Mouse (Mus musculus) limb, embryonic 11.5 days (tissue): ENCODE results near the gene Bdh1. TPM values are rescaled to one million over a fixed set of nuclear protein-coding genes. Genes with fewer than 3 reads are reported as not detected.
"Not testable (repeated sequence)": the region's sequence is repeated elsewhere in the genome, so short reads cannot be mapped to it uniquely, and the experiment has no call there.

Experiments used
- ATAC-seq: fragments of 200-750 bp; cut with Nextera tagmentation; 2 replicates; pipeline ENCODE4 v1.8.0; 2017; ENCODE audit warnings: low read depth; ENCODE audit not compliant: insufficient number of reproducible peaks, low FRiP score, low TSS enrichment
- DNase-seq: peaks from one replicate; pipeline ENCODE4 v3.0.0-alpha.2; 2015; ENCODE audit warnings: low spot score
- H3K27ac ChIP-seq: fragments of 300-500 bp; sonication (generic); replicated peaks from 2 replicates; pipeline ENCODE4 v1.5.1; 2014; ENCODE audit warnings: low read depth, mild to moderate bottlenecking, low read length
- H3K27me3 ChIP-seq: fragments of 300-500 bp; sonication (generic); 2 replicates; pipeline ENCODE4 v1.6.1; 2014; ENCODE audit warnings: mild to moderate bottlenecking, low read length, mixed read lengths; ENCODE audit not compliant: control insufficient read depth, insufficient read depth
- H3K36me3 ChIP-seq: fragments of 300-500 bp; sonication (generic); 2 replicates; pipeline ENCODE4 v1.6.1; 2014; ENCODE audit warnings: mild to moderate bottlenecking, low read length, moderate library complexity, mixed read lengths; ENCODE audit not compliant: control insufficient read depth, insufficient read depth
- H3K4me1 ChIP-seq: fragments of 300-500 bp; sonication (generic); 2 replicates; pipeline ENCODE4 v1.6.1; 2014; ENCODE audit warnings: low read length, mixed read lengths; ENCODE audit not compliant: control insufficient read depth, insufficient read depth
- H3K4me2 ChIP-seq: fragments of 300-500 bp; sonication (generic); 2 replicates; pipeline ENCODE4 v1.6.1; 2014; ENCODE audit warnings: low read depth, mild to moderate bottlenecking, moderate library complexity; ENCODE audit not compliant: severe bottlenecking
- H3K4me3 ChIP-seq: fragments of 300-500 bp; sonication (generic); 2 replicates; pipeline ENCODE4 v1.5.1; 2014; ENCODE audit warnings: low read depth, low read length
- H3K9ac ChIP-seq: fragments of 300-500 bp; sonication (generic); 2 replicates; pipeline ENCODE4 v1.6.1; 2014; ENCODE audit warnings: mild to moderate bottlenecking, low read length
- H3K9me3 ChIP-seq: fragments of 300-500 bp; sonication (generic); 2 replicates; pipeline ENCODE4 v1.6.1; 2016; ENCODE audit warnings: low read length; ENCODE audit not compliant: control insufficient read depth
- WGBS: fragments of 180-500 bp; shearing (Covaris S2); extraction: QIAGEN DNeasy Blood & Tissue Kit; methylation state at CpG from one replicate; pipeline ENCODE4 v1.1.7; 2014; 5-methylcytosine and 5-hydroxymethylcytosine counted together
- polyA plus RNA-seq: library from polyadenylated mRNA; unstranded; fragments of >200 nt; fragmentation: Nextera tagmentation; extraction: Ambion mirVana; gene quantifications from 2 replicates; pipeline ENCODE4 v1.2.1, GENCODE M21; 2014

Bdh1 gene
- polyA plus RNA-seq, 1 experiment from 2014 or later = 14.9 TPM

DNA sequence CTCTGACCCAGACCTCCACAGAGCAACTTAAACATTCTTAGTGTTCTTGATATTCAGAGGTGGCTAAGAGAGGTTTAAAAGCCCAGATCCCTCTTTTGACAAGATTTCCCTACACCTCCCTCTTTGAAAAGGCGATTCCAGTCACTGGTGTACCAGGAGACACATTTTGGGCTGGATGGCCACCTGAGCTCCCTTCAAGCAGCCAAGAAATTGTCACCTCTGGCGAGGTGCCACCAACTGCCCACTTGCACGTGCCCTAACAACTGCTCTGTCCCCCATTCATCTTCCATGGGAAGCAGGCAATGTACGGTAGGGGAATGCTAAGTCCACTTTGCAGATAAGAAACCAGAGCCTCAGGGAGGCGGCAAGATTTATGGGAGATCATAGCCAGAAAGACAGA lies 39.0 kb downstream of the Bdh1 start:
- H3K9ac ChIP-seq = no peak overlapping the region

DNA sequence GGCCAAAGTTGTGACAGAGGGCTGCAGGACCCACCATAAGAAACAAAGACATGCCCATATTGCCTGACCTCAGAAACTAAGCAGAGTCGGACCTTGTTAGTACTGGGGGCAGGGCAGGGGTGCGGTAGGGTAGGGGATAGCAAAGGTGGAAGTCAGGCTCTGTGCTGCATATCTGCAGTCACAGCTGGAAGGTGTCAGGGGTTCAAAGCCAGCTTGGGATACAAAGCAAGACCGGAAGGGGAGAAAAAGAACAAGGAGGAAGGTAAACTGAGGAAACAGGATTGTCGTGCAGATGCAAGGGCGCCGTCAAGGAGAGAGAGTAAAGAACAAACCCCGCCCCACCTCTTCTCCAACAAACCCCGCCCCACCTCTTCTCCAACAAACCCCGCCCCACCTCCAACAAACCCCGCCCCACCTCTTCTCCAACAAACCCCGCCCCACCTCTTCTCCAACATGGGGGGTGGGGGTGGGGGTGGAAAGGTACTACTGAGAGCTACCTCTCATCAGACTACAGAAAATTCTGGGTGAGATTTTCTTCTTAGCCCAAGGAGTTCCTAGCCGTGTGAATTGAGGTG lies 40.1 kb downstream of the Bdh1 start:
- Histone ChIP-seq H3K27ac (no peak overlapping the region), H3K9me3 (no peaks in the 10 kb centered on the region), H3K36me3 (no peaks in the 10 kb centered on the region), H3K27me3 (no peaks in the 10 kb centered on the region), H3K9ac (no peak overlapping the region), H3K4me3 (no peak overlapping the region), H3K4me2 (no peak overlapping the region), H3K4me1 (peaks cover 12% of the 10 kb centered on the region)
- DNase-seq (no peak), ATAC-seq (no peak)
- WGBS = 20% methylated on average over 12 of the region's 12 CpGs

More for the DNA sequence above, 39.0 kb downstream of the Bdh1 start:
- ATAC-seq (no peak), DNase-seq (no peak)
- H3K4me1 ChIP-seq = peaks cover 12% of the 10 kb centered on the region
- H3K4me2 ChIP-seq = no peak overlapping the region
- no peaks in the 10 kb centered on the region for H3K27me3 ChIP-seq
- no peak overlapping the region for H3K4me3 ChIP-seq
- no peak overlapping the region for H3K27ac ChIP-seq
- 56% methylated on average over 5 of the region's 5 CpGs for WGBS
- H3K36me3 ChIP-seq = no peaks in the 10 kb centered on the region
- H3K9me3 ChIP-seq = no peaks in the 10 kb centered on the region

DNA sequence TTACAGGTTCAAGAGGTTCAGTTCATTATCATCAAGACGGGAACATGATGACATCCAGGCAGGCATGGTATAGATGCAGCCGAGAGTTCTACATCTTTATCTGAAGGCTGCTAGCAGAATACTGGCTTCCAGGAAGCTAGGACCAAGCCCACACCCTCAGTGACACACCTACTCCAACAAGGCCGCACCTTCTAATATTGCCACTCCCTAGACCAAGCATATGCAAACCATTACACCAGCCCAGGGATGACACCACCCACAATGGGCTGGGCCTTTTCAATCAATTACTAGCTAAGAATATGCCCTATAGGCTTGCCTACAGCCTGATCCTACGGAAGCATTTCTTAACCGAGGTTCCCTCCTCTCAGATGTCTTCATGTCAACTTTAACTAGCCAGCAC lies 42.9 kb downstream of the Bdh1 start:
- H3K36me3 ChIP-seq = no peaks in the 10 kb centered on the region
- no peaks in the 10 kb centered on the region; the same call in 1 of the 2 replicates for H3K4me1 ChIP-seq
- DNase-seq (no peak), ATAC-seq (no peak)
- H3K27me3 ChIP-seq = no peaks in the 10 kb centered on the region
- 87% methylated on average over 5 of the region's 5 CpGs for WGBS
- H3K4me2 ChIP-seq = no peak overlapping the region
- H3K9me3 ChIP-seq = no peaks in the 10 kb centered on the region
- no peak overlapping the region for H3K27ac ChIP-seq
- no peak overlapping the region for H3K9ac ChIP-seq
- H3K4me3 ChIP-seq = no peak overlapping the region

DNA sequence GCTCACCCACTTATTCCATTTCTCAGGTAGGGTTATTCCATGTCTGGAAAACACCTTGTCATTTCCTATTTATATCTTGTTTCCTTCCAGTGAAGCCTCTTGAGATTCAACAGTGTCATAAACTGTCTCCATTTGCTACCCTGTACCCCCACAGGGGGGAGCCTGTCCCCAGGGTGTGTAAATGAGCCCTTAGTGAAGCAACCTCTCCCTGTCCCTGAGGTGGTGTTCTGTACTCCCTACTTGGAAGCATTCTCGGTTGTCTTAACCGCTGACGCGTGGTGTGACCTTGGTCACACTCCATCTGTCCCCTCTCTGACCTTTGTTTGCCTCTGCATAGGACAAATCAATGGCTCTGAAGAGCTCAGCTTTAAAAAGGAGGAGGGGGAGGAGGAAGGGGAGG lies 43.5 kb downstream of the Bdh1 start:
- no peak overlapping the region for H3K4me2 ChIP-seq
- 59% methylated on average over 4 of the region's 4 CpGs for WGBS
- H3K27ac ChIP-seq = no peak overlapping the region
- H3K9ac ChIP-seq = no peak overlapping the region
- H3K36me3 ChIP-seq = no peaks in the 10 kb centered on the region
- H3K4me3 ChIP-seq = no peak overlapping the region
- DNase-seq (no peak), ATAC-seq (no peak)
- no peaks in the 10 kb centered on the region for H3K4me1 ChIP-seq
- no peaks in the 10 kb centered on the region for H3K27me3 ChIP-seq
- H3K9me3 ChIP-seq = no peaks in the 10 kb centered on the region

DNA sequence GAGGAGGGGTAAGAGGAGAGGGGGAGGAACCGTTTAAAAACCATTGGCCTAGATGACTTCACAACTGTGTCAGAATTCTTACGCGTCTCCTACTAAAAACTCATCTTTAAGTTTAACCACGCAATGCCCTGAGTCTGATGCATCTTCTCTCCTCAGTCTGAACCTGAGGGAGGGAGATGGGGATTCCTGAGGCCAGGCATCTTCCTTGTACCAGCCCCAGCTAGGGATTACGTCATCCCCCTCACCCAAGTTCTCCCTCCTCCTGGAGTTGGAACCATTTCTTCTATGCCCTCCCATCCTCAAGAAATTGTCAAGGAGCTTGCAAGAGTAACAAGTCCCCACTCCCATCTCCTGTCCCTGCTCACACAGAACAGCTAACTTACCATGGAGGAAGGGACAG lies 44.0 kb downstream of the Bdh1 start:
- Histone ChIP-seq H3K27me3 (no peaks in the 10 kb centered on the region), H3K4me2 (no peak overlapping the region), H3K27ac (no peak overlapping the region), H3K9me3 (no peaks in the 10 kb centered on the region), H3K4me3 (no peak overlapping the region), H3K4me1 (no peaks in the 10 kb centered on the region), H3K9ac (no peak overlapping the region), H3K36me3 (no peaks in the 10 kb centered on the region)
- ATAC-seq (no peak), DNase-seq (no peak)
- WGBS = 87% methylated on average over 5 of the region's 5 CpGs

DNA sequence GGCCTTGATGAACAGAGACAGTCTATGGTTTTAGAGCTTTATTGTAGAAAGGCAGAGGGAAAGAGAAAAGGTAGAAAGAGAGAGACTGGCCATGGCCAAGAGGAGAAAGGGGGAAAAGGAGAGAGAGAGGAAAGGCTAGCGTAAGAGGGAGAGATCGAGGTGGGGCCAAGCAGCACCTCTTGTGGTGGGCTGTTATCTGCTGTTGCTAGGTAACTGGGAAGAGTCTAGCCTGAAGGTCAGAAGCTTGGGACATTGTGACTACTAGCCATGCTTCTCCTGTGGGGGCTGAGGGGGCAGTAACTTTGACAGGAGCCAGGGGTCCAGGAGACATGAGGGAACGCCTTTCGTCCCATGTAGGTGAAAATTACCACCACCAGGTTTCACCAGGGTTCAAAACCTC lies 48.7 kb downstream of the Bdh1 start:
- H3K36me3 ChIP-seq, H3K27ac ChIP-seq, H3K4me1 ChIP-seq, DNase-seq, H3K9ac ChIP-seq, ATAC-seq, H3K27me3 ChIP-seq, H3K4me3 ChIP-seq, H3K9me3 ChIP-seq, H3K4me2 ChIP-seq: not testable (repeated sequence)
- WGBS = 91% methylated on average over 4 of the region's 4 CpGs

DNA sequence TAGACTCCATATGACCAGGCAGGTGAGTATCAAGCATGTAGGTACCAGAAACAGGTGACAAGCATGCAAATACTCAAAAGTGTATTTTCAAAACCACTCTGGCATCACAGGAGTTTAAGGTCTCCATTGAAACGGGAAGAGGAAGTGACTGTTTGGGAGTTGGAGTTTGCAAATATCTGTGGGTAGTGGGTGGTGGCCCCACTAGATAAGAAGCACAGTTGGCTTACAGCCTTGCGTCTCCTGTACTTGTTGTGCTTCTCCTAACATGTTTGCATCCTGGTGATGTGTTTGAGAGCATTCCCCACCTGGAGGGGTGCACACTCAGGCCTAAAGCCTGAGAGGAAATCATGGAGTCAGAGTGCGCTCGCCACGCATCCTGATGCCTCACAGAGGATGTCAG lies 49.9 kb downstream of the Bdh1 start:
- no peak overlapping the region for H3K27ac ChIP-seq
- H3K4me1 ChIP-seq = peaks cover 4% of the 10 kb centered on the region; the same call in 1 of the 2 replicates
- no peak for ATAC-seq
- H3K9me3 ChIP-seq = no peaks in the 10 kb centered on the region
- 87% methylated on average over 5 of the region's 5 CpGs for WGBS
- H3K4me2 ChIP-seq = no peak overlapping the region
- no peak for DNase-seq
- no peaks in the 10 kb centered on the region for H3K36me3 ChIP-seq
- H3K27me3 ChIP-seq = no peaks in the 10 kb centered on the region
- no peak overlapping the region for H3K4me3 ChIP-seq
- H3K9ac ChIP-seq = no peak overlapping the region

DNA sequence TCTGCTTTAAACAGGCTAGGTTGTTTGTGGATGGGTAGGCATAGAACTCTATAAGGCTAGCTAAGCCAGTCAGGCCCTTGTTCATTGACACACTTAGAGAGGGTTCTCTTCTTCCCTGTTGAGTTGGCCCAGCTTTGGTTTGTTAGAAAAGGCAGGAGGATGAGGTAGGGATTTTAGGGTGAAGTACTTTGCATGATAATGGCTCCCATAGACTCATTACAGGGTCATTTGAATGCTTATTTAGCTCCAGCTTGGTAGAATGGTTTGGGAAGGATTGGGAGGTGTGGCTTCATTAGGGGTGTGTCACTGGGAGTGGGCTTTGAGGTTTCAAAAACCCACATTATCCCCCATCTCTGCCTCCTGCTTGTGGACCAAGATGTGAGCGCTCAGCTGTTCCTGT lies 51.1 kb downstream of the Bdh1 start:
- H3K4me1 ChIP-seq = peaks cover 4% of the 10 kb centered on the region; the same call in 1 of the 2 replicates
- 94% methylated on average over 1 of the region's 1 CpGs for WGBS
- H3K27ac ChIP-seq = no peak overlapping the region
- no peak overlapping the region for H3K9ac ChIP-seq
- no peaks in the 10 kb centered on the region for H3K27me3 ChIP-seq
- no peaks in the 10 kb centered on the region for H3K9me3 ChIP-seq
- no peak overlapping the region for H3K4me2 ChIP-seq
- H3K36me3 ChIP-seq = no peaks in the 10 kb centered on the region
- no peak for DNase-seq
- H3K4me3 ChIP-seq = no peak overlapping the region
- ATAC-seq = no peak
